In genomic region chr1:125429984-125430383, GRCm38 (mm10) we compare ENCODE assay signal across 13 mouse cellular contexts.
"Had no signal": no experiment of that assay in that cellular context is flagged by ENCODE, and none has a peak within 500 bp of the region (broad histone marks: within the 10 kb centered on the region; RNA-seq: fewer than 3 reads in every experiment).

No protein-coding gene starts in this region.

- H3K27ac ChIP-seq: kidney, postnatal 0 days; limb, embryonic 13.5 days; midbrain, embryonic 12.5 days had no signal

- H3K36me3 ChIP-seq: limb, embryonic 13.5 days; midbrain, embryonic 12.5 days had no signal

- H3K9ac ChIP-seq: limb, embryonic 13.5 days; midbrain, embryonic 12.5 days had no signal

- DNase-seq: kidney, adult 11 months; kidney, adult 9 months; left cerebral cortex, postnatal 4 days; lung, adult 18-20 months; lung, postnatal 4 days; right cerebral cortex, adult 18-20 months; right cerebral cortex, postnatal 25 days; thymus, adult 18-20 months; thymus, postnatal 14 days had no signal

- ATAC-seq: midbrain, embryonic 16.5 days had no signal

- H3K4me3 ChIP-seq: limb, embryonic 13.5 days; midbrain, embryonic 12.5 days had no signal

- H3K9me3 ChIP-seq: limb, embryonic 13.5 days; midbrain, embryonic 12.5 days had no signal

- H3K27me3 ChIP-seq: limb, embryonic 13.5 days; midbrain, embryonic 12.5 days had no signal

- H3K4me2 ChIP-seq: limb, embryonic 13.5 days; midbrain, embryonic 12.5 days had no signal
